Mouse (Mus musculus) gastrocnemius, postnatal 25 days (tissue): Measurements from ENCODE around the gene Ddx27. TPM values are rescaled to one million over a fixed set of nuclear protein-coding genes. Genes with fewer than 3 reads are reported as not detected.

ENCODE experiments used
- DNase-seq: peaks from one replicate; pipeline ENCODE4 v3.0.0; 2022
- total RNA-seq, 2 experiments: library from RNA; stranded (reverse); gene quantifications; 1 replicate in 1 of 2; 2 replicates in 1 of 2; pipeline ENCODE4 v1.2.3; 2021

The Ddx27 gene
- total RNA-seq, 2 experiments from 2014 or later: 5.5 to 6.8 TPM

DNA sequence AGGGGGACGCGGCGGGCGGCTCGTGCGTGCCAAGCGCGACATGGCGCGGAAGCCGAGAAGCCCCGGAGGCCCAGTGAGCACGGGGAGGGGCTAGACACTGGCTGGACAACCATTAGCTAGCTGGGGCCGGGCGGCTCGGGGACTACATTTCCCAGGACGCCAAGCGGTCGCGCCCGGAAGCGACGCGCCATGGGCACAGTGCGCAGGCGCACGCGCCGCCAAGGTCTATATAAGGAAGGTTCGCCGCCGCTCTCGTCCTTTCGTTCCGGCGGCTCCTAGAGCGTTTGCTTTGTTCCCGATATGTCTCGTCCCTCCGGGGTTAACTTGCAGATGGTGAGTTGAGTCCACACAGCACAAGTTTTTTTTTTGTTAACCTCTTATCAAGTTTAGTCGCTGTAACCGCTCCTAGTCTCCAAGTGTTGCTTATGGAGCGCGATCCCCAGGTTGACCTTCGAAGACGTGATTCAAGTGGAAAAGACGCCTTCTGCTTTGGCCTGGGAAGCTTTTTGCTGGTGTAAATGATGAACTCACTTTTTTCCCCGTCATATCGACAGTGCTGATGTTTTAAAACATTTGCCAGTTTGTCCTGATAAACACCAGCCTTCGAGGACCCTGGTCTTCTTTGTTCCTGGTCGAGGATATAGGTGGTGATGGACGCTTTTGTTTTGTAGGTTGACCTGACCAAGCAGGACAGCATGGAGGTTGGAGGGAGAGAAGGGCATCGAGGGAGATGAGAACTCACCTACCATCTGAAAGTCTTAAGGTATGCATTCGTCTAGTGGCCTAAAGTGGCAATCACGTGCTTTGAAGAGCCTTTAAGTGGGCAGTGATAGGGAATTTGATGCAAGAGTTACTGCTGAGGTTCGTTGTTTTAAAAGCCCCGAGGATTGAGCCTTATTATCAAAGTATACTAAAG, 48.2 kb downstream of the Ddx27 start, which contains the start of gene Znfx1:
Gene Znfx1 (minus strand): TSS at position 51 of the 916 bp plus-strand sequence.
- DNase-seq: peak; percentile 95

DNA sequence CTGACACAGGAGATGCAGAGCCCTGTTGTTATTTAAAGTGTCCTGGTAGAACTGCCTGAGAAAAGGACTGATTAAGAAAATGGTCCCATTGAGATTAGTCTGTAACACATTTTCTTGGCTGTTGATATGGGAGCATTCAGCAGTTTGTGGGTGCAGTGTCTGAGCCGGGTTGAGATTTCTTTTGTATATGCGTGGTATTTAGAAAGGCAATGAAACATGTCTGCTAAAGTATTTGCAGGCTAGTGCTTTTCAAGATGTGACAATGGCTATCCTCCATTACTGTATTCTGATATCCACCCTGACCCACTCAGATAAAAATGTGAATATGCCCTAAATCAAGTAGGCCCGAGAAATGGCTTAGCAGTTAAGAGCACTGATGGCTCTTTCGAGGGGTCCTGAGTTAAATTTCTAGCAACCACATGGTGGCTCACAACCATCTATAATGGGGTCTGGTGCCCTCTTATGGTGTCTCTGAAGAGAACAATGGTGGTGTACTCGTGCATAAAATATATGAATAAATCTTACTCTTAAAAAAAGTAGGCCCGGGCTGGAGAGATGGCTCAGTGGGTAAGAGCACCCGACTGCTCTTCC, 49.0 kb downstream of the Ddx27 start:
- DNase-seq: no peak

- DNase-seq: no peak
Measured at GRCm38 (mm10) chr2:167064601-167065295, 49.8 kb downstream of the Ddx27 start.

DNA sequence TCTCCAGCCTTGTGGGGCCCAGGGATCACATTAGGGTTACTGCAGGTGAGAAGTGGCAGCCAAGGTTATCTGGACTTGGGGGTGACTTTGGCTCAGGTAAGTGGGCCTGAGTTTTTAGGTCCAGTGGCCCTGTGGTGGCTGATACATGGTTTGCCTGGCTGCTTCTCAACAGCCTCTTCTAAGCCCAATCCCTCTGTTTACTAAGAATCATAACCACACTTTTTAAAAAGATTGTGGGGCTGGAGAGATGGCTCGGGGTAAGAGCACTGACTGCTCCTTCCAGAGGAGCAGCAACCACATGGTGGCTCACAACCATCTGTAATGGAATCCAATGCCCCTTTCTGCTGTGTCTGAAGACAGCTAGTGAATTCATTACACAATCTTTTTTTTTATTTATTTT, 51.0 kb downstream of the Ddx27 start:
- no peak for DNase-seq

DNA sequence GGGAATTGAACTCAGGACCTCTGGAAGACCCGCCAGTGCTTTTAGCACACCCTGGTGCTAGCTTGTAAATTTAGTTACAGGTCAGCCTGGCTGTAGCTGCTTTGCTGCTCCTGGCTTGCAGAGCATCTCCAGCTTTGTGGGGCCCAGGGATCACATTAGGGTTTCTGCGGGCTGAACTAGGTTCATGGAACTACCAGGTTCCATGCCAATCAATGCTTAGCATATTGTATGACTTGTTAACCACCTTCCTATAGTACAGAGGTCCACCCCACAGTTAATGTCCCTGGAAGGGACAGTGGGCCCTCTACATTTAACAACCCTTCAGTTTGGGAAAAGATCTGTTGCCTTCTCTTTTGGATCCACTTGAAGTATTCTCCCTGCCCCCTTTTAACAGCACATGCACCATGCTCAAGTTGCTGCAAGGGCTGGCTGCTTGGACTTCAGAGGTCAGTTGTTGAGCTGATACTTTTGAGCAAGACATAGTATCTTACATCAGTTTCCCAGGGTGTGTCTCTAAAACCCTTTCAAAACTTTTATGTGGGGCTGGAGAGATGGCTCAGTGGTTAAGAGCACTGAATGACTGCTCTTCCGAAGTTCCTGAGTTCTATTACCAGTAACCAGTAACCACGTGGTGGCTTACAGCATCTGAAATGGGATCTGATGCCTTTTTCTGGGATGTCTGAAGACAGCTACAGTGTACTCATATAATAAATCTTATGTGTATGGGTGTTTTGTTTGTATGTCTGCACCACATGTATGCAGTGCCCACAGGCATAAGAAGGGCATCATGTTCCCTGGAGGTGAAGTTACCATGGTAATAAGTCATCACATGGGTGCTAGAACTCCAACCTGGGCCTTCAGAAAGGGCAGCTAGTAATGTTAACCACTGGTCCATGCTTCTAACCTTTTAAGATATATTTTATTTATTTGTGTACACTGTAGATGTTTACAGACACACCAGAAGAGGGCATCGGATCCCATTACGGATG, 51.8 kb downstream of the Ddx27 start:
- DNase-seq: no peak

DNA sequence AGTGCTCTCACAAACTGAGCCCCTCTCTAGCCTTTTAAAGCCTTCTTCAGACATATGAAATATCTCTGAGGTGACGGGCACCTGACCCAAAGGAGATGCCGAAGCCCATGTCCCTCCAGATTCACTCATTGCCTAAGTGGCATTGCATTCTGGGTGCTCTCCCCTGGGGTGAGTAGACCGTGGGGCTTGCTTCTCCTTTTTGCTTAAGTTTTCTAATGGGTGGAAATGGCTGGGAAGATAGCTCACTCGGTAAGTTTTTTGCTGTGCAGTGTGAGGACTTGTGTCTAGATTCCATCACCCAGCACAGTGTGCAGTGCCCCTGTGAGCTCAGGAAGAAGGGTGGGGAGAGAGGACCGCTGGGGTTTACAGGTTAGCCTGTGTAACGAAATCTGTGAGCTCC, 52.6 kb downstream of the Ddx27 start:
- DNase-seq: no peak

DNA sequence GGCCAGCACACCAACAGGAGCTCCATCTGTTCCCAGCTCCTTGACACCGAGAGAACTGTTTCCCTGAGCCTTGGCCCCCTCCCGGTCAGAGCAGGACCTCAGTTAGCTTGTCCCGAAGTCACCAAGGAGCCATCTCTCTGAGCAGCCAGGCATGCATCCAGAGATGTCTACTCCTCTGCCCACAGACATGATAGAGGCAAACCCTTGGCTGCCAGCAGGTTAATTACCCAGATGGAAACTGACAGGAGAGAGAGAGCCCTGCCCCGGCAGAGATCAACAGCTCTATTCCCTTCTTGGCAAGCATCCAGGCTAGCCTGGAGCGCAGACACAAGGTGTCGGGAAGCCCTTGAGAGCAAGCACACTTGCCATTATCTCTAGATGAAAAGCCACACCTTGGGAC, 55.3 kb downstream of the Ddx27 start:
- DNase-seq: no peak

GRCm38 (mm10) chr2:167071266-167071640, 56.3 kb downstream of the Ddx27 start:
- DNase-seq: no peak

DNA sequence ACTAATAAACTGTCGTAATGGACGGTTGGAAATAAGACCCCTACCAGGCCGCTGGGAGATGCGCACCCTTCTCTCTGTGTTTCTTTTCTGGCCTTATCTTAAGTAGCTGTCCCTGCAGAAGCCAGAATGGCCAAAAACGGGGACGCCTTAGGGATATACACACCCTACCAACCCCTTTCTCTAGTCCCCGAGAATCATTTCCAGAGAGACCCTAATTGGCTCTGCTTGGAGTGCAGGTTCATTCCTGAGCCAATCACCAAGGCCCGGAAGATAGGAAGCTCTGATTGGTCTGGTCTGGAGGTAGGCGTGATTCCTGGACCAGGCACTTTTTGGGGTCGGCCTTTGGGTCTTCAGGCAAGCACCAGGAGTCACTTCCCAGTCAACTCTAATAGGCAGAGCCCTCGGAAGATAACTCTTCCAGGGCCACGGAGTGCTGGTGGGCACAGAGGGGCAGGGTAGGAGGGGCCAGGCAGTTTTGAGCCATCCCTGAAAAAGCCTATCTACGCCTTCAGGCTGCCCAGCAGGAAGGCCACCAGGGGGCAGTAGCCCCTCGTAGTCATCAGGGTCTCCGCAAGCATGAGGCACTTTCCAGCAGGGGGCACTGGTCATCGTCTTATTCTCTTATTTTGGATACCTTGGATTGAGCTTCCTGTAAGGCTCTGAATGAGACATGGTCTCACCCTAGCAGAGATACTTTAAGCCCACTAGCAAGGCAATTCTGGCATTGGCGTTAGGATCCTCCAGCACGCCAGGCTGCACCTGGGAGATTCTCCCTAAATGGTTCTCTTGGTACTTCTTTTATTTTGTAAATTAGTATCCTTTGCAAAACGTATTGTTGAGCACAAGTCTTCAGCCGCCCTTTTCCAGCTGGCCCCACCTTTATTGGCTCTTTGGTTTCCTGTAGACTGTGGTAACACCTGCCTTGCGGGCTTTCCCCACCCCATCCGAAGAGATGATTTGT, 56.9 kb downstream of the Ddx27 start:
- peak; percentile 83 for DNase-seq

DNA sequence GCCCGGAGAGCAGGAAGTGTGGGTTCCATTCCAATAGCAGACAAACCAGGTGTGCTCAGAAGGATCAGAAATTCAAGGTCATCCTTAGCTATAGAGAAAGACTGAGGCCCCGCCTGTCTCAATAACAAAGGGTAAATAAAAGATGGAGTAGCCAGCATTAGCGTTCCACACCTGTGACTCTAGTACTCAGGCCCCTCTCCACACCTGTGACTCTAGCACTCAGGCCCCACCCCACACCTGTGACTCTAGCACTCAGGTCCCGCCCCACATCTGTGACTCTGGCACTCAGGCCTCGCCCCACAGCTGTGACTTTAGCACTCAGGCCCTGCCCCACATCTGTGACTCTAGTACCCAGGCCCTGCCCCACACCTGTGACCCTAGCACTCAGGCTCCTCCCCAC, 59.6 kb downstream of the Ddx27 start:
- DNase-seq: no peak

DNA sequence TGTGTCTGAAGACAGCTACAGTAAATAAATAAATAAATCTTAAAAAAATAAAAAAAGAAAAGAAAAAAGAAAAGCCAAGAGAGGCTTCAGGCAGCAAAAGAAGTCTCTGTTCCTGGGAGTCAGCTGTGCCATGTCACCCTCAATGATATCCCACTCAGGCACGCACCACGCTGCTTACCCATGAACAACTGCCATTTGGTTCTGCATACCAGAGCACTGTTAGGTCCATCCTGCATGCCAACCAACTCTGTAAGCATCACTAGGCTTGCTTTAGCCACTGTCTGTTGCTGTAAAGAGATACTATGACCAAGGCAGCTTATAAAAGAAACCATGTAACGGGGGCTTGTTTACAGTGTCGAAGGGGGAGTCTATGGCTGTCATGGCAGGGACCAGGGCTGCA, 61.4 kb downstream of the Ddx27 start:
- no peak for DNase-seq

DNA sequence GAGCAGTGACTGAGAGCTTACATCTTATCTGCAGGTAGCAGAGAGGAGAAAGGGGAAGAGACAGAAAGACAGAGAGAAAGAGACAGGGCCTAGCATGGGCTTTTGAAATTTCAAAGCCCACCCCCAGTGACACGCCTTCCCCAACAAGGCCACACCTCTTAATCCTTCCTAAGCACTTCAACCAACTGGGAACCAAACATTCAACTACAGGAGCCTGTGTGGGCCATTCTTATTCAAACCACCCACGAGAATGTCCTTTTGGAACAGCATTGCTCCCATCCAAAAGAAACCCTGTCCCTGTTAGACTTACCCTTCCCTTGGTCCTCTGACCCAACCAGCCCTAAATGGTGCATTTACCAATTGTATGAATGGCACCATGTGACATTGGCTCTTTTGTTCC, 61.8 kb downstream of the Ddx27 start:
- no peak for DNase-seq

DNA sequence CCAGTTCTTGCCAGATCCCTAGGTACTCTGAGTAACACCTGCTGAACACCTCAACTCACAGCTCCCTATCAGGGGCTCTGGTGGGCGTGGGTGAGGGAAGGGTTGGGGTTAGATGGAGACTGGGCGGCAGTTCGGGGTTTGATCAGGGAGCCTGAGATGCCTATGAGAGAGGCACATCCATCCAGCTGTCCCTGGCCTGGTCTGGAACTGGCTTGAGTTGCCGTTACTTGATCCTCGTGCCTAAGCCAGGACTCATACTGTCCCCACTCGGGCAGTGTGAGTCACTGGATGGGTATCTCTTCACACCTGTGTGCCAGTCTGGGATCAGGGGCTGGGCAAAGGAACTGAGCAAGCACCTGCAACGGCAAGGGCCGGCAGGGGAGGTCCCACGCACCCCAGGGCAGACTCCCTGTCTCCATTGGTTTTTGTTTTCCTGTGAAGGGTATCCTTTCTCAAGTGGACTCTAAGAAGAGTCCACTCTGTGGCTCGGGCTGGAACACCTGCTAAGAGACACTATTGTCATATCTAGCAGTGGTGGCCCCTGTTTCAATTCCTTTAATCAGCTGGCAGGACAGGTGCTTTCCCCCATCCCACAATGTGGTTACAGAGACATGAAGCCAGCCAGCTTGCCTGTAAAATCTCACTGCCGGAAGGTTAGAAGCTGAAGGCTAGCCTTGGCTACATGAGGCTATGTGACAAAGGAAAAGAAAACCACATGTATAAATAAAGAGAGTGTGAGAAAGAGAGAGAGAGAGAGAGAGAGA, 62.4 kb downstream of the Ddx27 start:
- DNase-seq: peak; percentile 57

GRCm38 (mm10) chr2:167078486-167078885, 63.5 kb downstream of the Ddx27 start:
- no peak for DNase-seq

DNA sequence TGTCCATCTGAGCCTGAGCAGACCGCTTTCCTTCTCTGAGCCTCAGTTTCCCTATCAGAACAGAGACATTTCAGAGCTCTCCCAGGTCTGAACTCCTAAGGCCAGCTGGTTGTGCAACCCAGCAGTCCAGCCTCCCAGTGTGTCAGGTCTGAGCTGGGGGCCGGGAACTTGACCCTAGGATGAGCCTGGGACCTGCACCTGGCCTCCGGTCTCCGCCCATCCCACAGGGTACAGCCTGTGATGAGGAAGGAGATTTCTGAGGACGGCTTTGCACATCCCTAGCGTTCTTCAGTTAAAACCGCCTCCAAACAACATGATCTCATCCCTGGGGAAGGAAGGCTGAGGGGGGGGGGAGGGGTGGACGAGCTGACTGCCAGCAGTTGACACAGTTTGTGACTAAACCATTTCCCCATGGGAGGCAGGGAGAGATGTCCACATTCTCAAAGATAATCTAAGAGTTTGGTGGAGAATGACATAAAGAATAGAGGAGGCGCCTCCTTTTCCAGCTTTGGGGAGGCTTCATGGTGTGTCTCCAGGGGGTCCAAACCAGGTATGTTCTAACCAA, 64.0 kb downstream of the Ddx27 start:
- DNase-seq: no peak

DNA sequence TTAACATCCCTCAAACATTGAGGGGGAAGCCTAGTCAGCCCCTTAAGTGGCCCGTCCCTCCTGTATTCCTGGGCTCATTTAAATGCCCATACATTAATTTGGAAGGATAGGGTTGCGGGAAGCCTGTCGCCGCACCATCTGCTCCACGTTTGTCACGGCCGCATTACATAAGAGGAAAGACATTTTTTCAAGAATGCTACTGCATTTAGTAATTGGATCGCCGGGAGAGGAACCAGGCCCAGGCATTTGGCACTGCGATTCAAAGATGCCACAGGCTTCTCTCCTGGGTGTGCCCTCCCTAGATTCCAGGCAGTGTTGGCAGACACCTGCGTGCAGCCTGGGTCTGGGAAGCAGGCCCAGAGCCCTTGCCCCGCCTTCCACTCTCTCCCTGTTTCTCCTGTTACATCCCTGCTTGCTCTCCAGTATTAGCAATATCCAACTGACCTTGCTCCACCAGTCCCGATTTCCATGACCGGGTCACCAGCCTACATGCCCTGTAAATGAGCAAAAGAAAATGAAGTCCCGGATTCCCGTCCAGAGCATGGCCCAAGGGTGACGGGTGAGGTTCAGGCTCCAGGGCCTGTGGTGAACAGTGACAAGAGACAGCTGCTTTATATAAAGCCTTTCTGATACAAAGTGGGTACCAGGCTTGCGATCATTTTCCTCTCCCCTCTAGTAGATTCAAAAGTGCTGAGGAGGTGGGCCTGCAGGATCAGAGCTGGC, 64.7 kb downstream of the Ddx27 start:
- peak; percentile 87 for DNase-seq

- no peak for DNase-seq
Measured at GRCm38 (mm10) chr2:167080387-167080786, 65.4 kb downstream of the Ddx27 start.

GRCm38 (mm10) chr2:167081135-167081534, 66.1 kb downstream of the Ddx27 start:
- no peak for DNase-seq

- DNase-seq: no peak
Measured at GRCm38 (mm10) chr2:167081639-167082038, 66.6 kb downstream of the Ddx27 start.
